Mouse (Mus musculus) spleen, adult 12 weeks (tissue): ENCODE measurements around the gene Mfap2.

ENCODE experiments used
- DNase-seq: peaks from one replicate; pipeline ENCODE4 v3.0.0; 2022; ENCODE audit warnings: low spot score

Gene Mfap2

GRCm38 (mm10) chr4:141024992-141025391, 14.8 kb downstream of the Mfap2 start:
- DNase-seq: no peak

- DNase-seq: no peak
These were observed 20.5 kb downstream of the Mfap2 start for GRCm38 (mm10) chr4:141030541-141031206.

- DNase-seq: peak; percentile 67
These were observed 21.5 kb downstream of the Mfap2 start for GRCm38 (mm10) chr4:141031733-141032132.

GRCm38 (mm10) chr4:141033606-141034549, 23.7 kb downstream of the Mfap2 start:
- no peak for DNase-seq

GRCm38 (mm10) chr4:141041117-141041516, 30.9 kb downstream of the Mfap2 start:
- no peak for DNase-seq

- DNase-seq: no peak
These were observed 34.6 kb downstream of the Mfap2 start for GRCm38 (mm10) chr4:141044816-141045215.

- no peak for DNase-seq
These were observed 38.7 kb downstream of the Mfap2 start for GRCm38 (mm10) chr4:141048810-141049475.

GRCm38 (mm10) chr4:141049476-141049835, 39.2 kb downstream of the Mfap2 start:
- DNase-seq: no peak

GRCm38 (mm10) chr4:141052442-141052841, 42.2 kb downstream of the Mfap2 start:
- no peak for DNase-seq

GRCm38 (mm10) chr4:141053138-141053537, 42.9 kb downstream of the Mfap2 start:
- no peak for DNase-seq

- DNase-seq: no peak
These were observed 43.4 kb downstream of the Mfap2 start for GRCm38 (mm10) chr4:141053568-141054161.

- no peak for DNase-seq
These were observed 46.8 kb downstream of the Mfap2 start for GRCm38 (mm10) chr4:141056970-141057369.

GRCm38 (mm10) chr4:141058835-141059234, 48.6 kb downstream of the Mfap2 start:
- DNase-seq: no peak

- no peak for DNase-seq
These were observed 49.6 kb downstream of the Mfap2 start for GRCm38 (mm10) chr4:141059616-141060425.

- peak; percentile 94 for DNase-seq
These were observed 50.4 kb downstream of the Mfap2 start, which contains the start of gene Crocc for GRCm38 (mm10) chr4:141060426-141061301. Gene Crocc (minus strand): TSS chr4:141060550.

GRCm38 (mm10) chr4:141064104-141064659, 54.0 kb downstream of the Mfap2 start:
- DNase-seq: no peak

GRCm38 (mm10) chr4:141065123-141065522, 54.9 kb downstream of the Mfap2 start:
- no peak for DNase-seq
